Mouse (Mus musculus) c-Kit-positive CD71-positive TER-119-positive erythroid progenitor cells, embryonic 14.5 days (primary cell): ENCODE measurements around the gene Tdgf1.

ENCODE experiments used
- DNase-seq: peaks from one replicate; pipeline ENCODE4 v3.0.0-alpha.2; 2013; ENCODE audit warnings: low spot score

Gene Tdgf1

GRCm38 (mm10) chr9:110953550-110954461 lies 7.8 kb upstream of the Tdgf1 start:
- no peak for DNase-seq

DNA sequence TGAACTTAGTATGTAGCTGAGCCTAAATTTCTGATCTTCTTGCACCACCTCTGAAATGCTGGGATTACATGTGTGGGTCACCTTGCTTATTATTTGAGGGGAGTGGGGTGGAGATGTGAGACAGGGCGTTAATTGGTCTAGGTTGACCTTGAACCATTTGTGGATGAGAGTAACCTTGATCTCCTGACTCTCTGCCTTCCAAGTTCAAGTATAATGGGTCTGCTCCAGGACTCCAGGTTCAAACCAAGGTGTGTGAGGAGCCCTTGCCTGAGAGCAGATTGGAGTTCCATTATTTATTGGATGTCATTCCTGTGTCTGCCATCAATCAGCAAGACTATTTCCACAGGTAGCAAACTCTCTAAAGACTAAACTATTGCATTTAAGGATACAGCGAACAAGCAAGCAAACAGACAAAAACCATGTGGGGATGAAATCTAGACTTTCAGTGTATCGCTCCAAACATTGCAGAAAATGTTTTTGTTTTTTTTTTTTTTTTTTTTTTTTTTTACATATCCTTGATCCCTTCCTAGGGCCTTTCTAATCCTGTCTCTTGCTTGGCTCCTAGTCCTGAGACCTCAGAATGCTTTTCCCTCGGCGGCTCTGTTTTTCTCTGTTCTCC lies 7.1 kb upstream of the Tdgf1 start:
- no peak for DNase-seq

GRCm38 (mm10) chr9:110952398-110952797 lies 6.4 kb upstream of the Tdgf1 start:
- no peak for DNase-seq

DNA sequence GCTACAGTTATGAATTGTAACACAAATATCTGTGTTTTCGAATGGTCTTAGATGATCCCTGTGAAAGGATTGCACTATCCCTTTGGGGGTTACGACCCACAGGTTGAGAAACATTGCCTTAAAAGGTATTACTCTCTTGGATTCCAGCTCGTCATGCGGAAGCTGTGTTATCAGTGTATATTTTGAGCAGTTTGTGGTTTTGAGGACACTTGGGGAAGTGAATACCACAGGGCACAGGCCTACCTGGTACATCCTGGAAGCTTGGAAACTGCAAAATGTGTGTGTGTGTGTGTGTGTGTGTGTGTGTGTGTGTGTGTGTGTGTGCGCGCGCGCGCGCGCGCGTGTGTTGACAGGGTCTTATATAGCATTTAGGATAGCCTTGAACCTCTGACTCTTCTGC lies 5.9 kb upstream of the Tdgf1 start:
- DNase-seq: no peak

- DNase-seq: no peak
These were observed 5.4 kb upstream of the Tdgf1 start, which contains the start of gene Lrrc2 for GRCm38 (mm10) chr9:110951397-110951796. Lrrc2 (plus strand) TSS chr9:110951545.

- no peak for DNase-seq
These were observed 4.2 kb upstream of the Tdgf1 start for GRCm38 (mm10) chr9:110950109-110950508.

GRCm38 (mm10) chr9:110948813-110949310 lies 2.9 kb upstream of the Tdgf1 start:
- DNase-seq: no peak

- DNase-seq: no peak
These were observed 1.9 kb upstream of the Tdgf1 start for GRCm38 (mm10) chr9:110947900-110948299.

DNA sequence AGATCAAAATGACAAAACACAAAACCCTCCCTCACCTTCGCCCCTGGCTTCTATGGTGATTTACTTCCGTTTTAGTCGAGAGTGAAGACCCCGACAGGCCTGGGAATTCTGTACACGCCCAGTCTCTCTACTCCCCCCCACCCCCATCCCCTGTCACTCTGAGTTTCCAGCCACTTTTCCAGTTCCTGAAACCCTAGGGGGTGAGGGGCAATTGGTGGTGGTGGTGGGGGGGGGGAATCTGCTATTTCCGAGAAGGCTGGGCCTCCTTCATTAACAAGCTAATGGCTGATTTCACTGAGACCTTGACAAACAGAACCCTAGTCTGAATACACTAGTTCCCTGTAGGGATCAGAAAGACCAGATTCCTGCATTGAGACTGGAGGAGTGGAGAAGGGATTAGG lies 1.3 kb upstream of the Tdgf1 start:
- no peak for DNase-seq

- DNase-seq: no peak
These were observed 638 bp upstream of the Tdgf1 start for GRCm38 (mm10) chr9:110946548-110947044.

GRCm38 (mm10) chr9:110945343-110945742 lies 615 bp downstream of the Tdgf1 start:
- DNase-seq: no peak

GRCm38 (mm10) chr9:110944265-110944664 lies 1.7 kb downstream of the Tdgf1 start:
- DNase-seq: no peak

DNA sequence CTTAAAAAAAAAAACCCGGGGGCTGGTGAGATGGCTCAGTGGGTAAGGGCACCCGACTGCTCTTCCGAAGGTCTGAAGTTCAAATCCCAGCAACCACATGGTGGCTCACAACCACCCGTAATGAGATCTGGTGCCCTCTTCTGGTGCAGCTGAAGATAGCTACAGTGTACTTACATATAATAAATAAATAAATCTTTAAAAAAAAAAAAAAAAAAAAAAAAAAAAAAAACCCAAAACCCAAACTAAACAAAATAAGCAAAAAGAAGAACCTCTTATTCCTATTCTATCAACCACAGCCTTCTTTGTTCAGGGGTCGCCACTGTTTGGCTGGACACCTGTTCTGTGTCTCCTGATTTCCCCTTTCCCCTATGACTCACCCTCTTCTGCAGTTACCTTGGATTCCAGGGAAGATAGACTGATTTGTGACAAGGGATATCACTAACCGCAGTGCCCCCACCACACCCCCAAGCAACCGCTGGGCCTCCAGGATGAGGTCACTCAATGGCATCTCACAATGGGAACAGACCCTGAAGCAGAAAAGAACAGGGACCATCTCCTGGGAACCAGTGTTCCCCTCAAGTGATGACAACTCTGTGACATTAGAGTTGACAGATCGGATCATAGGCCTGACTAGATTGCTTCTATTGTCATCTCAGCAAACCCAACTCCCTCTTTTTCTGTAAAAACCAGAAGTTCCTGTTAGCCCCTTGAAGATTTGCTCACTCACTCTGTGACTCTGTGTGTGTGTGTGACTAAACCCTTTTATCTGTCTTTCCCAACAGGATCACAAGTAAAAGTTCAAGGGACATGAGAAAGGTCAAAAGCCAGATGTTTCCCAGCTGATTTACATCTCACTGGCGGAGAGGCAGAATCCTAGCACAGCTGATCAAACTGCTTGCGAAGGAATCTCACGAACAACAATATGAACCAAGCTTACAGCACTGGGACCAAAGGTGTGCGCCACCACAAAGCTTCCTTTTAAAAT lies 8.2 kb downstream of the Tdgf1 start:
- DNase-seq: no peak

- no peak for DNase-seq
These were observed 10.0 kb downstream of the Tdgf1 start for GRCm38 (mm10) chr9:110935941-110936340.

GRCm38 (mm10) chr9:110933850-110934437 lies 12.0 kb downstream of the Tdgf1 start:
- DNase-seq: no peak

- DNase-seq: no peak
These were observed 14.4 kb downstream of the Tdgf1 start for GRCm38 (mm10) chr9:110931573-110931972.

- peak; percentile 33 for DNase-seq
These were observed 23.2 kb downstream of the Tdgf1 start for GRCm38 (mm10) chr9:110922759-110923158.

DNA sequence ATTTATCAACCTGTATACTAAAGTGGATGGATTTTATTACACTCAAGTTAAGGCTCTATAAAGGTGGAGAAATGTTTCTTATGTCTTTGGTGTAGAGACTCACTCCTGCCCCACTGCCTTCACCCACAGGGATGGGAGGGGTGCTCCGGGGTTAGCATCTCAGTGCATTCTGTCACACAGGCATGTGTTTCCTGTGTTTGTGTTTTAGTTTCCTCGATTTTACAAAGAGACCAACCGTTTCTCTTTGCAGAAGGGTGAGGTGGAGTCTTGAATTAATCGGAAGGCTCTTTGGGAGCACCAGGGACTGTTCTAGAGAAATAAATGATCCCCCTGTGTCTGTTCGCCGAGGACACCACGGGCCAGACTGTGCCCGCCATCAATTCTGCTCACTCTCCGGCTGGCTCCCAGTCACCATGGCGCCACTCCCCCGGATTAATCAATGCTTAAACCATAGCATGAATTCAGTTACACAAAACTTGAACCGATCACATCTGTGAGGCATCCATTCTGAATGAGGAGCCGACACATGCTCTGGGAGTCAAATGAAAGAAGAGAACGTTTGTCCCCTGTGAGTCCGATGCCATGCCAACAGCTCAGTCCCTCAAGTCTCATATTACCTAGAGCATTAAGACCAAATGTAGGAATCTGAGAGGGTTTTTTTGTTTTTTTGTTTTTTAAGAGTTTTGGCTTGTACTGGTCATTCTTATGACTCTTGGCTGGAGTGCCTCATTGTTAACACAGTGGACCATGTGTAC lies 25.1 kb downstream of the Tdgf1 start:
- DNase-seq: no peak

DNA sequence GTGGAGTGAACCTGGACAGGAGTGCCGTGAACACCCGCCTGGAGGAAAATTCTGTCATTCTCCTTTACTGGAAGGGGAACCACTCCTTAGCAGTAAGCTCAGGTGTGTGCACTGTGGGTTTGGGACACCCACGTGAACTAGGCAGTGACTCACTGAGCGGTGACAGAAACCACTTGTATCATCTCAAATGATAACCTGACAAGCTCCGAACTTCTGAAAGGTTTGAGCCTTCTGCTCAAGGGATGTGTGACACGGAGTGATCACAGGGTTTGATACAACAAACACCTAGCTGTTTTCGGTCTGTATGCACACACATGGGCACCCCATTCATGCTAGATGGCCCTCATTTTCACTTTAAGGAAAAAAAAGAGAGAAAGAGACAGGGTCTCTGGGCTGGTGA lies 29.2 kb downstream of the Tdgf1 start, which contains the start of gene Fam240a:
Fam240a (minus strand) TSS at position 76 of the 400 bp plus-strand sequence.
- no peak for DNase-seq

DNA sequence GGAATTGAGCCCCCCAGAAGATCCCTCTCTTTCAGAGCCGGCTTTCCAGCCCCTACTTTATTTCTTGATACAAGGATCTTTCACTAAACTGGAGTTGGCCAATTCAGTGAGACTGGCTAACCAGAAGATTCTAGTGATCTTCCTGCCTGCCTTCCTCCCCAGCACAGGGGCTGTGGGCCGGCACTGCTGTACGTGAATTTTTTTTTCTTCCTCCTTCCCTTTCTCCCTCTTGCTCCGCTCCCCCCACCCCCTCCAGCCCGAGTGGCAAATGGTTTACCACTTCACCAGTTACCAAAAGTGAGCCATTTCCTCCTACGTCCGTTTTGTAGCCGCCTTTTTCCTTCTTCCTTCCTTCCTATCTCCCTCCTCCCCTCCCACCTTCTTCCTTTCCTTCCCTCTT lies 30.5 kb downstream of the Tdgf1 start:
- no peak for DNase-seq
